Mouse (Mus musculus) liver, adult 2 months (tissue): ENCODE measurements around the gene Them4. TPM values are rescaled to one million over a fixed set of nuclear protein-coding genes. Genes with fewer than 3 reads are reported as not detected.

Source experiments
- DNase-seq: peaks from one replicate; pipeline ENCODE4 v3.0.0-alpha.2; 2011; ENCODE audit warnings: low read depth, low spot score; ENCODE audit errors: extremely low read depth
- H3K27ac ChIP-seq: fragments of 200-500 bp; replicated peaks from 2 replicates; pipeline ENCODE4 v1.5.1; 2012; ENCODE audit warnings: low read depth, mild to moderate bottlenecking, control low read depth, inconsistent platforms, low read length; ENCODE audit not compliant: insufficient read depth
- H3K27me3 ChIP-seq: fragments of 200-500 bp; 2 replicates; pipeline ENCODE4 v1.6.1; 2012; ENCODE audit warnings: mild to moderate bottlenecking, moderate library complexity, low read length, inconsistent platforms; ENCODE audit not compliant: control insufficient read depth, insufficient read depth
- H3K36me3 ChIP-seq: fragments of 200-500 bp; 2 replicates; pipeline ENCODE4 v1.6.1; 2012; ENCODE audit warnings: low read length, inconsistent platforms; ENCODE audit not compliant: control insufficient read depth, insufficient read depth
- H3K4me1 ChIP-seq: fragments of 200-500 bp; 2 replicates; pipeline ENCODE4 v1.6.1; 2011; ENCODE audit warnings: low read length; ENCODE audit not compliant: control insufficient read depth, insufficient read depth
- H3K4me3 ChIP-seq: fragments of 200-500 bp; 2 replicates; pipeline ENCODE4 v1.5.1; 2011; ENCODE audit warnings: low read depth, mild to moderate bottlenecking, control low read depth, low read length, moderate library complexity; ENCODE audit not compliant: insufficient read depth
- H3K79me2 ChIP-seq: fragments of 200-500 bp; 2 replicates; pipeline ENCODE4 v1.6.1; 2012; ENCODE audit warnings: inconsistent platforms, mild to moderate bottlenecking, low read length, moderate library complexity; ENCODE audit not compliant: control insufficient read depth, insufficient read depth
- H3K9ac ChIP-seq: fragments of 200-500 bp; 2 replicates; pipeline ENCODE4 v1.6.1; 2012; ENCODE audit warnings: low read depth, mild to moderate bottlenecking, control low read depth, inconsistent platforms, low read length
- CTCF ChIP-seq: fragments of 200-500 bp; IDR thresholded peaks from 2 replicates; pipeline ENCODE4 v1.5.1; 2011; ENCODE audit warnings: low read depth, low read length, control low read depth
- POLR2A ChIP-seq: fragments of 200-500 bp; IDR thresholded peaks from 2 replicates; pipeline ENCODE4 v1.6.1; 2011; ENCODE audit warnings: low read length, control low read depth; ENCODE audit not compliant: insufficient read depth; ENCODE audit errors: extremely low read depth
- WGBS: fragments of 180-500 bp; shearing (Covaris S2); methylation state at CpG from one replicate; pipeline ENCODE4 v1.1.7; 2018; 5-methylcytosine and 5-hydroxymethylcytosine counted together
- polyA plus RNA-seq: library from polyadenylated mRNA; depleted of rRNA; stranded (reverse); fragments of >200 nt; gene quantifications from 2 replicates; pipeline ENCODE4 v1.2.3, GENCODE M21; 2012
- total RNA-seq: library from RNA; depleted of rRNA; stranded (reverse); fragments of >200 nt; gene quantifications from 2 replicates; pipeline ENCODE4 v1.2.3, GENCODE M21; 2014

Them4 gene
- total and polyA plus RNA-seq, 2 experiments: 3.9 to 15.6 TPM

- WGBS: 12% methylated on average over 7 of the region's 7 CpGs
- peak overlapping the region; percentile 84 for H3K9ac ChIP-seq
- H3K79me2 ChIP-seq: peaks cover 17% of the 10 kb centered on the region; the same call in 1 of the 2 replicates
- H3K27ac ChIP-seq: peak overlapping the region; percentile 93
- TF ChIP-seq CTCF (no peak), POLR2A (no peak)
- peak overlapping the region; percentile 62 for H3K4me3 ChIP-seq
- no peaks in the 10 kb centered on the region for H3K27me3 ChIP-seq
- H3K36me3 ChIP-seq: no peaks in the 10 kb centered on the region
- peaks cover 5% of the 10 kb centered on the region; the same call in 1 of the 2 replicates for H3K4me1 ChIP-seq
- DNase-seq: no peak
Measured at GRCm38 (mm10) chr3:94310491-94310890, 602 bp downstream of the Them4 start.

GRCm38 (mm10) chr3:94310911-94311310, 1.0 kb downstream of the Them4 start:
- WGBS: 24% methylated on average over 6 of the region's 6 CpGs
- Histone ChIP-seq H3K4me1 (peaks cover 5% of the 10 kb centered on the region; the same call in 1 of the 2 replicates), H3K9ac (peak overlapping the region; percentile 83), H3K27ac (peak overlapping the region; percentile 99), H3K4me3 (peak overlapping the region; percentile 72), H3K27me3 (no peaks in the 10 kb centered on the region), H3K79me2 (peaks cover 21% of the 10 kb centered on the region; the same call in 1 of the 2 replicates), H3K36me3 (no peaks in the 10 kb centered on the region)
- peak; percentile 96 for DNase-seq
- TF ChIP-seq POLR2A: no peak
- TF ChIP-seq CTCF: no peak

GRCm38 (mm10) chr3:94311376-94311775, 1.5 kb downstream of the Them4 start:
- H3K4me1 ChIP-seq: peaks cover 5% of the 10 kb centered on the region; the same call in 1 of the 2 replicates
- TF ChIP-seq CTCF (no peak), POLR2A (no peak)
- H3K27ac ChIP-seq: peak overlapping the region; percentile 99
- peak overlapping the region; percentile 79 for H3K9ac ChIP-seq
- peak overlapping the region; percentile 72 for H3K4me3 ChIP-seq
- no peaks in the 10 kb centered on the region for H3K36me3 ChIP-seq
- no peaks in the 10 kb centered on the region for H3K27me3 ChIP-seq
- WGBS: 25% methylated on average over 4 of the region's 4 CpGs
- DNase-seq: peak; percentile 89
- peaks cover 21% of the 10 kb centered on the region; the same call in 1 of the 2 replicates for H3K79me2 ChIP-seq

GRCm38 (mm10) chr3:94328681-94329080, 18.8 kb downstream of the Them4 start:
- TF ChIP-seq CTCF: peak; percentile 69
- TF ChIP-seq POLR2A: no peak
- peaks cover 63% of the 10 kb centered on the region for H3K36me3 ChIP-seq
- no peaks in the 10 kb centered on the region for H3K79me2 ChIP-seq
- no peaks in the 10 kb centered on the region for H3K27me3 ChIP-seq
- H3K4me1 ChIP-seq: no peaks in the 10 kb centered on the region
- WGBS: 64% methylated on average over 3 of the region's 3 CpGs
- H3K4me3 ChIP-seq: no peak overlapping the region
- peak; percentile 43 for DNase-seq
- H3K9ac ChIP-seq: no peak overlapping the region
- H3K27ac ChIP-seq: no peak overlapping the region

GRCm38 (mm10) chr3:94334442-94334841, 24.6 kb downstream of the Them4 start:
- peaks cover 27% of the 10 kb centered on the region for H3K36me3 ChIP-seq
- WGBS: 95% methylated on average over 4 of the region's 4 CpGs
- no peak overlapping the region for H3K4me3 ChIP-seq
- H3K9ac ChIP-seq: no peak overlapping the region
- no peaks in the 10 kb centered on the region for H3K27me3 ChIP-seq
- DNase-seq: no peak
- no peak overlapping the region for H3K27ac ChIP-seq
- TF ChIP-seq POLR2A: no peak
- no peak for TF ChIP-seq CTCF
- H3K79me2 ChIP-seq: no peaks in the 10 kb centered on the region
- H3K4me1 ChIP-seq: peaks cover 10% of the 10 kb centered on the region

- Histone ChIP-seq H3K27ac (peak overlapping the region; percentile 77), H3K27me3 (no peaks in the 10 kb centered on the region), H3K79me2 (no peaks in the 10 kb centered on the region), H3K36me3 (no peaks in the 10 kb centered on the region; the same call in 1 of the 2 replicates), H3K4me1 (peaks cover 12% of the 10 kb centered on the region), H3K4me3 (no peak overlapping the region), H3K9ac (no peak overlapping the region)
- peak; percentile 92 for DNase-seq
- TF ChIP-seq POLR2A (no peak), CTCF (no peak)
- WGBS: 35% methylated on average over 3 of the region's 3 CpGs
Measured at GRCm38 (mm10) chr3:94338522-94338921, 28.6 kb downstream of the Them4 start.
